Mouse (Mus musculus): ENCODE data around the gene Chadl.
A peak's percentile ranks its signal among the peaks of the same experiment; 100 is the strongest.
"Not testable (repeated sequence)": the region's sequence is repeated elsewhere in the genome, so short reads cannot be mapped to it uniquely, and the experiment has no call there.

The Chadl gene

DNA sequence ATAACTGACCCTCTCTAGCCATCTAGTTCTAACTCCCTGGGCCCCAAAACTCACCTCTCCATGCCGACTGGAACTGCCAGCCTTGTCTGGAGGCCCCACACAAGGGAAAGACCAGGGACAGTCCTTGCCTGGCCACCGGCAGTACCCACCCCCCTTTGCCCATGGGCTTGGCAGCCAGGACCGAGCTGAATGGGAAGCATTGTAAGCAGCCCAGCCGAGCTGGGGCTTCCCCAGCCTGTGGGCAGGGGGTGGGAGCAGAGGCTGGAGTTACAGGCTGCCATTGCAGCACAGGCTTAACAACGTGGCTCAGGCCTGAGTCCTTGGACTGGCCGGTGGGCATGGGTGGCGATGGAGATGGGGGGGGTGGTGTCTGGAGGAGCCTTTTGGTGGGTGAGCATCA, at the start of gene Chadl:
TSS of gene Chadl (minus strand) at position 113 of the 400 bp plus-strand sequence.
- no peak for DNase-seq

DNA sequence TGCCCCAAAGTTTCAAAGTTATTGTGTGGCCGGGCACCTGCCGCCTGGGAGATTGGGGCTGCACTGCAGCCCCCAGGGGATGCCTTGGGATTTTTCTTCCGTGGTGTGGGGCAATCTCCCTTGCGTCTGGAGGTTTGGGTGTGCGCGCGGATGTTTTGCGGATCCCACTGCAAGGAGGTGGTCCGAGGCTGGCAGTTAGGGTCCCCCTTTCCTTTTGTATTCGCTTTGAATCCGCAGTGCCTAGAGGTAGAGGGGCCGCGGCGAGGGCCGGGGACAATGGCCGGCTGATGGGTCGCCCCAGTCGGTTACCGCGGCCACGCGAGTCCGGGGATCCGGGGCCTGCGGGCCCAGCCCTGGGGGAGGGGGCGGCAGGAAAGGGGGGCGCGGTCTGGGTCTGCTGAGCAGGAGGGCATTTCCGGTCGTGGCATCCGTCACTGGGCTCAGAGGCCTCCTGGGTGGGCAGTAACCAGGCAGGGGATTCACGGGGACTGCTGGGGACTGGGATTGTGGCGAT, 48.6 kb upstream of the Chadl start:
- DNase-seq: peak; percentile 84

DNA sequence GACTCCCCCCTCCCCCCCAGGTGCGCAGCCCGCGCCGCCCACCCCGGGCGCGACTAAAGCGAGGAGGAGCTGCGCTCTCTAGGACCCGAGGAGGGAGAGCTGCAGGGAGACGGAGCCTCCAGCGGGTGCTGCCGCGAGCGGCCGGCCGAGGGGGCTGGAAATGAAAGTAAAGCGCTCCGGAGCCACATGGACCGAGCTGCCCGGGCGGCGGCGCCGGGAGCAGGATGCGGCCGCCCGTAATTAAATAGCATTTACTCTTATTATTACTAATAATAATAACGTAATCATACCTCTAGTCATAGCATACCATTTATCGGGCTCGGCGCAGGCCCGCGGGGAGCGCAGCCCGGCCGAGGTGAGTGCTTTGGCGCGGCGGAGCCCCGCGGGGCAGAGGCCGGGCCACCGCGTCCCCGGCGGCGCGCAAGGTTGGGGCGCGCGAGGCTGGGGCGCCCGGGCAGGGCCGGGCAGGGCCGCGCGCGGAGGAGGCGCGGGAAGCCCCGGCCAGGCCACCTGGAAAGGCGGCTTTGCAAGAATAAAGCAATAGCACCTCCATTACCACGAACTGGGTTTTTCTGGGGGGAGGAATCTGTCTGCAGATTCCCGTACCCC, 48.0 kb upstream of the Chadl start, which contains the start of the genes Zc3h7b and Rangap1:
TSS of gene Zc3h7b (plus strand) at position 66 of the 609 bp plus-strand sequence.
TSS of gene Rangap1 (minus strand) at position 539 of the 609 bp plus-strand sequence.
- peak; percentile 79 for DNase-seq

DNA sequence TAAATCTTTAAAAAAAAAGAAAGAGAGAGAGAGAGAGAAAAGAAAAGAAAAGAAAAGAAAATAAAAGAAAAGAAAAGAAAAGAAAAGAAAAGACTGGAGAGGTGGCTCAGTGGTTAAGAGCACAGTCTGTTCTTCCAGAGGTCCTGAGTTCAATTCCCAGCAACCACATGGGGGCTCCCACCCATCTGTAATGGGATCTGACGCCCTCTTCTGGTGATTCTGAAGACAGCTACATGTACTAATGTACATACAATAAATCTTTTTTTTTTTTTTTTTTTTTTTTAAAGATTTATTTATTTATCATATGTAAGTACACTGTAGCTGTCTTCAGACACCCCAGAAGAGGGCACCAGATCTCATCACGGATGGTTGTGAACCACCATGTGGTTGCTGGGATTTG, 45.3 kb upstream of the Chadl start:
- not testable (repeated sequence) for DNase-seq

DNA sequence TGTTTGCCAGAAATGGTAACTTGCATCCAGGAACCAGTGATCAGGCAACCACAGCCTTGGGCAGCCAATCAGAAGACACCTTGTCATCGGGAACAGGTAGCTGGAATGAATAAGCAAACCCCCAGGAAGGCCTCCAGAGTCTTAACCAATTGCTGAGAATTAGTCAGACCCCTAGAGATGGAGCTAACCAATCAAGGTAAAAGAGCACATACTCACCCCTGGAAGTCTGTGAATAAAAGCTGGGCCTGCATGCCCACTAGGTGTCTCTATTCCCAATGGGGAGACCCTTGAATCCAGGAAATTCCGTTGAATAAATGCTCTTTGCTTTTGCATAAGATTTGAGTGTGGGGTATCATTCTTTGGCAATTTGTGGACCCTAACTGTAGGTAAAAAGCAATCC, 42.8 kb upstream of the Chadl start:
- no peak for DNase-seq

DNA sequence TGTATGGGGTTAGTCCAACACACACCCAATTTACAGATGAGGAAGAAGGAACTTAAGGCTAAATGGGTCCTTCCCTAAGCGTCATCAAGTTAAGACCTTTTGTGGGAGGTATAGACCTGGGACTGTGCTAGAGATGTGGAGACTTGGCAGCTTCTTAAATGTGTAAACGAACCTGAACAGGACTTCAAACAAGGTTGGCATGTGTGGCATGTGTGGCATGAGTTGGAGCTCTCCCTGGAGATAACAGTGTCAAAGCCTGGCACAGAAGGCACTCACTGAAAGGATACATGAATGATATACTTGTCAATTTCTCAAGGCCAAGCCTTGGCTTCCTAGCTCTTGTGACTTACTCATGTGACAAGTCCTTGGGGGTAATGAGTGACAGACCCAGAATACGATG, 42.2 kb upstream of the Chadl start:
- no peak for DNase-seq

DNA sequence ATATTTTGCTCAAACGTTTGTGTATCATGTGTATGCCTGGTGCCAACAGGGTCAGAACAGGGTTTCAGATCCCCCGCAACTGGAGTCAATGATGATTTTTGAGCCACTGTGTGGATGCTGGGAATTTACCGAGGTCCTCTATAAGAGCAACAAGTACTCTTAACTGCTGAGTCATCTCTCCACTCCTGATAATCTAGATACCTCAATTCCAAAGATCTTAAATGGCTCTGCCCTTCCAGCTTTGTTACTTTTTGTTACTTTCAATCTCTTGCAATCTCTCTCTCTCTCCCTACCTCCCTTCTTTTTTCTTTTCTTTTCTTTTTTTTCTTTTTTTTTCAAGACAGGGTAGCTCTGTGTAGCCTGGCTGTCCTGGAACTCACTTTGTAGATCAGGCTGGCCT, 38.0 kb upstream of the Chadl start:
- DNase-seq: no peak

DNA sequence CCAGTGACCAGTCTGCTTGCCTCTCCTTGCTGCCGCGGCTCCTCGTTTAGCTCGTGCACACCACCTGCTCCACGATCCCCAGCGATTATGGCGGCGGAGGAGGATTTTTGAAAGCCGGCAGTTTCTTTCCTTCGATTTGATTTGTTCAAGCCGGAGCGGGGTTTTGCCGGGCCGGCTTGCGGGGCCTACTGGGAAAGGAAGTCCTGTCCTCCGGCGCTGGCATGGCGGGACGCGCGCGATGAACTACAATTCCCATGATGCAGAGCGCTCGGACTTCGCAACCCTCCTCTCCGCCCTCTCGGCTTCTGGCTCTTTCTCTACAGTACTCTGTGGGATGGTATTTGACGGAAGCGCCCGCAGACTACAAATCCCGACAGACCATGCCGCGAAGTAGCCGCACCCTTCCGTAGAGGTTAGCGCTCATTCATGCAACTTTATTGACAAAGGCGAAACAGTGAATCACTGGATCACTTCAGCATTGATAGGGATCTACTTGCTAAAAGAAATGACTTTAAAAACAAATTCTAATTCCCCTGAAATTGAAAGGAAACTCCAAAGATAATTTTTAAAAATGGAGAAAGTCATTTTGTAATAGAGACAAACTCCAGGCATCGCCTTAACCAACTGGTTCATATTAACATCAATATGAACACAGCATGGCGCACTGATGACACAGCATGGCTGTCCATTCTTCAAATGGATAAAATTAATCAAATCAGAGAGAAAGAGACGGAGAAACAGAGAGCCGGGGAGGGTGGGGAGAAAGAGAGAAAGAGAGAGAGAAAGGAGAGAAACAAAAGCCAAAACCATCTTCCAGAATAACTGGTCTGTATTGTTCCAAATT, 32.9 kb upstream of the Chadl start:
- DNase-seq: peak; percentile 95

DNA sequence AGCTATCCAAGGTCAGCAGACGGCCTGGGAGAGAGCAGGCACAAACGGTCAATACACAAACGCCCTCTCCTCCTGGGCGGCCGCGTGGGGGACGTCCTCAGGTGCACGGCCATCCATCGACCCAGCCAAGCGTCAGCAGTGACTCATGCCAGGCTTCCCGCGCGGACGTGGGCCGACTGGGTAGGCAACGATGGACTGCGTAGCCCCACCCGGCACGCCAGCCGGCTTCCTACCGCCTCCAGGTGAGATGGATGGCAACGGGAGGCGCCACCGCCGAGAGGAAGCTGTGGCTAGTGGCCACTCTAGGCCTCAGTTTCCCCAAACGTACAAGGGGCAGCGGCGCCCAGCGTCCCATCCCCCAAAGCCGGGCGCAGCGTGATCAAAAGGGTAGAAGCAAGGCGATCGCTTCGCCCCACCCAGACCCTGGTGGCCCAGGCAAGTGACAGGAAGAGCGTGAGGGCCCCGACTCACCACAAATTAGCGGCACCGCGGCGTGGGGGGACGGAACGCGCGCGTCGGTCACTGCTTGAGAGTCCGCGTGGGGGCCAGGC, 32.2 kb upstream of the Chadl start:
- DNase-seq: peak; percentile 61

DNA sequence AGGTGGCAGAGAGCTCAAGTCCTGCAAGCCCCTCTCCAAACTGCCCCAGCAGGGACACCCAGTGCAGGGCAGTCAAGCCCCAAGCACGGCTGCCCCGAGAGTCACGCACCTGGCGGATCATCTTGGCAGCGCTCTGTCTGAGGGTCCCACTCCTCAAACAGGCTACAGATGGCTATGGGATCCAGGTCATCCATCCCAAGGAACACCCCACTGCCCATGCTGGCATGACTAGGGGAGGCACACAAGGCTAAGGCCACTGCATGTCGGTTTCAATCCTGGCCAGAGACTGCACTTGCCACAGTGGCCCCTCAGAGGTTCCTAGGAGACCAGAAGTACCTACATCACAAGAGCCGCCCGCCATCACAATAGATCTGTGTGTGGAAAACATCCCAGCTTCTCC, 28.9 kb upstream of the Chadl start:
- DNase-seq: no peak

DNA sequence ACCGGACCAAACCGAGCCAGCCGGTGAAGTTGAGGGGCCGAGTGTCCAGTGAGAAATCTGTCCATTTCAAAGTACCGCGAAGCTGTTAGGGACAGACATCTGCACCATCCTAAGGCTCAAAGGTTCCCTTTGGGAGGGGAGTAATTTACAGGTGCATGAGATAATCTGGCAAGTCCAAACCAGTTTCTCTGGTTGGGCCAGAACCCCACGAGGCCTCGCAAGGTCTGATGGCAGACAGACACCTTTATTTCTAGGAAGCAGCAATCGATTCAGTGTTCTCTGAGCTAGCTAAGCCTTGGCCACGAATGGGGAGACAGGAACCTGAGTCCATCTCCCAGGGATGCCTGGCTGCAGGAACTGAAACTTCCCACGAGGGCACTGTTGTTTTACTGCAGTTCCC, 26.6 kb upstream of the Chadl start:
- DNase-seq: no peak

DNA sequence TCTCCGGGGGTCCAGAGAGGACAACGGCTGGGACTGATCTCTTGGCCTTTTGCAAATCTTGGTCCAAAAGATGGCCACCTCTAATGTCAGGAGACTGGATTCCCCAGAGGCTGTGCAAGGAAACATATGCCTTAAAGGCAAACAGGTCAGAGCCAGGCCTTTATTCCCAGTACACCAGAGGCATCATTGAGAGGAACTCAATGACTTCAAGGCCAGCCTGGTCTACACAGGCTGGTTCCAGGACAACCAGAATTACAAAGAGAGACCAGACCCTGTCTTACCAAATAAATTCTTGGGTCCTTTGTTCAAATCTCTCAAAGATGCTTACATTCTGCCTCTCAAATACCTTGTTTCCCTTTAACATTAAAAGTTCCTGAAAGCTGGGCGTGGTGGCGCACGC, 25.3 kb upstream of the Chadl start:
- DNase-seq: no peak

DNA sequence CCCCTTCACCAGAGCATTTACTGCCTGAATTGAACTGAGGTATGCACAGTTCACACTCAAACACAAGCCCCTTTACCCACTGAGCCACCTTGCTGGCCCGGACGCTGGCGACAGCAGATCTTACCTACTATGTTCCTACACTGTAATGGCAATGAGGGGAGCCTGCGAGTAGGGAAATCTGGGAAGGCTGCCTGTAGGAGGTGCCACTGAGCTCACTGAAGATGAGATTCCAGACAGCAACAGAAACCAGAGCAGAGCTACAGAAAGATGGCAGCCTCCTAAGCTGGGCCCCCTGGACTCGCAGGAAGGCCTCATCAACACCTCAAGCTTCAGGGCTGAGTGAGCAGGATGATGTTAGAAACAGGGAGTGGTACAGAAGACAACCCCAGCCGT, 22.0 kb upstream of the Chadl start:
- DNase-seq: no peak

DNA sequence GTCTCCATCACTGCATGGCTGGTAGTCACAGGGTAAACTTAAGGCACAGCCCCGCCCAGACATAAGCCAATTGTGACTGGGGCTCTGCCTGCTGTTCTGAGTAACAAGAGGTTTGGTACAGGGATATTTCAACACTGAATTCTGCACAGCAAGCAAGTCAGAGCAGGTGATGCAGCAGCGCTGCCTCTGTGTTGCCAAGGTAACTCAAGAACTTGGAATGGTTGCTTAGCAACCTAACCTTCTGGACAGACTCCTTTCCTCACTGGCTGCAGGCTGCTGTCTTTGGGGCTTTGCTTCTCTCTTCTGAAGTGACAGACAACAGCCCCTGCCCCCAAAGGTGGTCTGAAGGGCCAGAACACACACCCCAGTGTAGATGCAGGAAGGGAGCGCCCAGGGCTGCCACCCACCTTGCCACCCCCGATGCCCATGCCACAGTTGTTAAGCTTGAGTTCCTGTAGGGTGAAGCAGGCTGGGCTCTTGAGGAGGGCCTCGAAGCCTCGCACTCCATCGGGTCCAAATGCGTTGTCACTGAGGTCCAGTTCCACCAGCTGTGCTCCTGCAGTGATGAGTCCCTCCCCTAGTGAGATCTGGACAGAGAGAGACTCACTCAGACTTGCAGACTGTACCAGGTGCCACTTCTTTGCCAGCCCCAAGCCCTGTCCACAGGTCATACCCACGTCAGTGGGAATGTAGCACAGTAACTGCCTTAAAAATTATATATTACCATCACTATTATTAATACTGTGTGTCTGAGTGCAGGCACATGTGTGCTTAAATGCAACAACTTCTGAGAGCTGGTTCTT, 21.4 kb upstream of the Chadl start:
- DNase-seq: no peak

DNA sequence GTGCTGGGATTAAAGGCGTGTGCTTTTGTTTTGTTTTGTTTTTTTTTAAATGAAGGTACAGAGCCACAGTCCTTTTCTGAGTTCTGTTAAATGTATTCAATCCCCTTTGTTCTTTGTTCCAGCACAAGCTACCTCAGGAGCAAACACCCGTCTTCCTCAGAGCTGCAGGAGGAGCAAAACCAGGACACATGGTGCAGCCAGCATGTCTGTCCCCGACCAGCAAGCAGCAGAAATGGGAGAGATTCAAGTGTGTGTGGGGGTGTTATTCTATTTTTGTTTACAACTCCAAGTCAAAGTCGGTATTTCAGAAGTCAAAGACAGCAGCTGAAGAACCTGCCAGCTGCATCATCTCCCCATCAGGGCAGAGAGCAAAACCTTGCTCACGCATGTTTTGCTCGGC, 16.7 kb upstream of the Chadl start:
- DNase-seq: no peak

DNA sequence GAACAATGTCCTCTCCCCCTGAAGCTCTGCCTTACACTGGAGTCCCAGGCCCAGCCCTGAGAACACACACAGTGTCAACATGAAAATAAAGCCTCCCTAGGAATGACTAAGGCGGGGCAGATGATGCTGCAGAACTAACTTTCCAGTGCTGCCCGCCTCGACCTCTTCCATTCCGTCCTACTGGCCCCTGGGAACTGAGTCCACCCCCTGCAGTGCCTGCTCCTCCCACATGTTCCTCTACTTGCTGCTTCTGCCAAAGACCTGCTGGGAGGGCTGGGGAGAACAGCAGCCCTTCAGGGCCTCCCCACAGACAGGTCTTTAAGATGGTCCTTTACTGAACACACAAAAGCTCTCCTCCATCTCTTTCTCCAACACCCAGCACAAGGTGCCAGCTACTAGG, 13.7 kb upstream of the Chadl start:
- no peak for DNase-seq

DNA sequence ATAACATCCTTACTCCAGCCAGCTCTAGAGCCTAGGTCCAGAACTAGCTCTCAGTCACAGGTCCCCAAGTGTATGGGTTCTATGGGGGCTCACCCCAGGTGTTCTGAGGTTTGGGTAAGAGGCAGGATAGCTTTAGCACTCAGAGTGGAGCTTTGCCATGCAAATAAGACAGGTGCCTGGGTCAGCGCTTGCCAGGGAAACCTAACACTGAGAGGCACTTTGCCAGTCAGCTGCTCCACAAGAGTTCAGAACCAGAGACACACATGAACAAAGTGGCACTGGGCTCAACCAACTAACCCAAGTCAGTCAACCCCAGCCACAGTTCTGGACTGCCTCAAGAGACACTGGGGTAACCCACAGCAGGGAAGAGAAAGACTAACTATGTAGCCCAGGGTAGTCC, 12.6 kb upstream of the Chadl start:
- no peak for DNase-seq

DNA sequence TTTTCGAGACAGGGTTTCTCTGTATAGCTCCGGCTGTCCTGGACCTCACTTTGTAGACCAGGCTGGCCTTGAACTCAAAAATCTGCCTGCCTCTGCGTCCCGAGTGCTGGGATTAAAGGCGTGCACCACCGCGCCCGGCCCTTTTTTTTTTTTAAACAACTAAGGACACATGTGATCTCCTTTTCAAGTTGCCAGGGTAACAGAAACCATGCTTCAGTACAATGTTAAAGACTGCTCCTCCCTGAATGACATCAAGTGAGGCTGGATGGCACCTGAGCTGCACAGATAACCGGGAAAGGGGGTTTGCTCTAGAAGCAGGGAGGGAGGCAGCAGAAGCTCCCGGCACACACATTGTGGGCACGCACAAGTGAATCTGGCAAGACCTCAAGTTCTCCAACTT, 11.9 kb upstream of the Chadl start:
- no peak for DNase-seq

DNA sequence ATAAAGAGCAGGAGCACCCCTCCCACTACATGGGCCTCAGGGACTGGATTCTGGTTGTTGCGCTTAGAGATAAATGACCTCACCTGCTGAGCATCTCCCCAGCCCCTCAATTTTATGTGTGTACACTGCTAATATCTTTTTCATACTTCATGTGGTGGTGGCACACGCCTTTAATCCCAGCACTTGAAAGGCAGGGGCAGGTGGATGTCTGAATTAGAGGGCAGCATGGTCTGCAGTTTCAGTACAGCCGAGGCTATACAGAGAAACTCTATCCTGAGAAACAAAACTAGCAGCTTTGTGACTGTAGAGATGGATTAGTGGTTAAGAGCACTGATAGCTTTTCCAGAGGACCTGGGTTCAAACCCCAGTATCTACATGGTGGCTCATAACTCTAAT, 6.0 kb upstream of the Chadl start:
- no peak for DNase-seq

DNA sequence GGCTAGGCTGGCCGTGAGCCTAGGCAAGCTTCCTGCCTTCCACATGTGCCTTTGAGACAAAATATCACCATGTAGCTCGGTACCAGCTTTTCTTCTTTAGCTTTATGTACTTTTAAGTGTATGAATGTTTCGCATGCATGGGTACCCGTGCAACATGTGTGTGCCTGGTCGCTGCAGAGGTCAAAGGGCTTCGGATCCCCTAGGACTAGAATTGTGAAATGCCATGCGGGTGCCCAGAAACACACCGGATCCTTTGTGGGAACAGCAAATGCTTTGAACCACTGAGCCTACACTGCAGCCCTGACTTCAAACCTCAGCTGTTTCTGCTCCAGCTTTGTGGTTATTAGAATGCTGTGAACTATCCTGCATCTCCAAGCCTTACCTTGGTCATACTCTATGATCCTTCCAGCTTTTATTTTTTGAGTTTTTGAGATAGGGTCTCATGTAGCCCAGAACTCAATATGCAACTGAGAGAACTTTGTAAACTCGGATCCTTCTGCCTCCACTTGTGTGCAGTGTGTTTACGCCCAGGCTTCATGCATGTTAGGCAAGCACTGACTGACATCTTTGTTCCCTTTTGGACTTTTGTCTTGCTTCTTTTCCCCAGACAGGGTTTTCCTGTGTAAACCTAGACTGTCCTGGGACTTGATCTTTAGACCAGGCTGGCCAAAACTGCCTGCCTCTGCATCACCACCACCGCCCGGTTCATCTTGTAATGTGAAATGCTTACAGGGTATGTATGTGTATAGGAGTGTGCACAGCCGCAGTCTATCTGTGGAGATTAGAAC, 5.4 kb upstream of the Chadl start:
- no peak for DNase-seq

DNA sequence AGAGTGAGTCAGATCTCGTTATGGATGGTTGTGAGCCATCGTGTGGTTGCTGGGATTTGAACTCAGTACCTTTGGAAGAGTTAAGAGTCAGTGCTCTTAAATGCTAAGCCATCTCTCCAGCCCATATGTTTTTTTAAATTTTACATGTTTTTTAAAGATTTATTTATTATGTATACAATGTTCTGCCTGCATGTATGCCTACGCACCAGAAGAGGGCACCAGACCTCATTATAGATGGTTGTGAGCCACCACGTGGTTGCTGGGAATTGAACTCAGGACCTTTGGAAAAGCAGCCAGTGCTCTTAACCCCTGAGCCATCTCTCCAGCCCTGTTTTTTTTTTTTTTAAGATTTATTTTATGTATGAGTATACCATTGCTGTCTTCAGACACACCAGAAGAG, 4.3 kb upstream of the Chadl start:
- DNase-seq: not testable (repeated sequence)

DNA sequence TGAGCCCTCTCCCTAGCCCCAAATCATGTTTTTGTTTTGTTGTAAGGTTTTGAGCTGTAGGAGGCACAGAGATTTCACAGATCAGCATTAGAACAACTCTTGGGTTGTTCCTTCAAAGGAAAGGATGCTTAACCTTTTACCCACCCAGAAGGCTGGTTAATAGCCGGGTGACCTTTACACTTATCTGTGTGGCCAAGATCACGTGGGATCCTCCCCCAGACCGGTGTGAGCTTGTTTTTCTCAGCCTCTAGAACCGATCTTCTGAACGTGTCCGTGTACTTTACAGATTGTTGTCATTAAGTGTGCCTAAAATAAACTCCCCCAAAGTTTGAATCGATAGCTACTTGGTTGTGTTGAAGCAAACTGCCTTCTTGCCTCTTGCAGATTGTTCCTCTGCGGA, 3.5 kb upstream of the Chadl start:
- DNase-seq: no peak
